Mouse (Mus musculus) C2C12 (cell line): ENCODE measurements around the gene Kif27.

Experiments
- CTCF ChIP-seq: IDR thresholded peaks from one replicate; pipeline ENCODE4 v1.5.1; 2011; ENCODE audit not compliant: control insufficient read depth, insufficient read depth, insufficient read length
- MAX ChIP-seq: IDR thresholded peaks from one replicate; pipeline ENCODE4 v1.6.1; 2011; ENCODE audit warnings: mild to moderate bottlenecking, control low read depth

- no peak for TF ChIP-seq CTCF
- no peak for TF ChIP-seq MAX
These were observed 14.4 kb downstream of the Kif27 start for GRCm38 (mm10) chr13:58344505-58344904.
